Mouse (Mus musculus) MEL (cell line): ENCODE measurements around the gene Gm49387. TPM values are rescaled to one million over a fixed set of nuclear protein-coding genes. Genes with fewer than 3 reads are reported as not detected.

ENCODE experiments used
- DNase-seq: peaks from one replicate; pipeline ENCODE4 v3.0.0; 2011; ENCODE audit warnings: low read depth, low spot score
- H3K27ac ChIP-seq: 2 replicates; pipeline ENCODE4 v1.5.1; 2012; ENCODE audit warnings: low read depth, mild to moderate bottlenecking, control low read depth, low read length, moderate library complexity; ENCODE audit not compliant: control insufficient read depth
- H3K27me3 ChIP-seq, 2 experiments: fragments of 150-350 bp in 1 of 2; sonication (generic) in 1 of 2; 2 replicates each; pipeline ENCODE4 v1.6.1; 2012; ENCODE audit warnings: low read length in 2 of 2, mild to moderate bottlenecking in 2 of 2, improper control_type of control experiment in 1 of 2, moderate library complexity in 1 of 2; ENCODE audit not compliant: insufficient read depth in 2 of 2, control insufficient read depth in 1 of 2
- H3K36me3 ChIP-seq, 2 experiments: 2 replicates each; pipeline ENCODE4 v1.6.1; 2012 to 2014; ENCODE audit warnings: low read length in 2 of 2, improper control_type of control experiment in 1 of 2, inconsistent platforms in 1 of 2, mild to moderate bottlenecking in 1 of 2; ENCODE audit not compliant: insufficient read depth in 2 of 2, control insufficient read depth in 1 of 2
- H3K4me1 ChIP-seq, 2 experiments: fragments of 150-350 bp in 1 of 2; sonication (generic) in 1 of 2; 2 replicates each; pipeline ENCODE4 v1.6.1; 2012; ENCODE audit warnings: low read length in 2 of 2, improper control_type of control experiment in 1 of 2, mild to moderate bottlenecking in 1 of 2; ENCODE audit not compliant: insufficient read depth in 2 of 2, control insufficient read depth in 1 of 2
- H3K4me3 ChIP-seq, 2 experiments: fragments of 150-350 bp in 1 of 2; sonication (generic) in 1 of 2; 2 replicates each; pipeline ENCODE4 v1.5.1; 2012; ENCODE audit warnings: low read depth in 2 of 2, low read length in 2 of 2, mild to moderate bottlenecking in 2 of 2, moderate library complexity in 2 of 2, control low read depth in 1 of 2, improper control_type of control experiment in 1 of 2; ENCODE audit not compliant: control insufficient read depth in 1 of 2, insufficient read depth in 1 of 2
- H3K79me2 ChIP-seq: 2 replicates; pipeline ENCODE4 v1.6.1; 2012; ENCODE audit warnings: mild to moderate bottlenecking, low read length, moderate library complexity; ENCODE audit not compliant: control insufficient read depth, poor library complexity, insufficient read depth
- H3K9ac ChIP-seq: 2 replicates; pipeline ENCODE4 v1.6.1; 2012; ENCODE audit warnings: low read depth, mild to moderate bottlenecking, control low read depth, low read length, moderate library complexity; ENCODE audit not compliant: control insufficient read depth, poor library complexity, severe bottlenecking
- H3K9me3 ChIP-seq: fragments of 150-350 bp; sonication (generic); replicated peaks from 2 replicates; pipeline ENCODE4 v1.6.1; 2012; ENCODE audit warnings: mild to moderate bottlenecking, low read length, improper control_type of control experiment, moderate library complexity; ENCODE audit not compliant: insufficient read depth
- BHLHE40 ChIP-seq: IDR thresholded peaks from 2 replicates; pipeline ENCODE4 v1.6.1; 2012; ENCODE audit warnings: low read depth, mild to moderate bottlenecking, inconsistent platforms, low read length, improper control_type of control experiment, borderline replicate concordance
- CHD1 ChIP-seq: IDR thresholded peaks from 2 replicates; pipeline ENCODE4 v1.6.1; 2012; ENCODE audit warnings: low read depth, mild to moderate bottlenecking, inconsistent platforms, low read length, improper control_type of control experiment
- CHD2 ChIP-seq: IDR thresholded peaks from 2 replicates; pipeline ENCODE4 v1.6.1; 2011; ENCODE audit warnings: low read length, improper control_type of control experiment
- E2F4 ChIP-seq: IDR thresholded peaks from 2 replicates; pipeline ENCODE4 v1.6.1; 2011; ENCODE audit warnings: low read depth, low read length, improper control_type of control experiment, borderline replicate concordance
- ETS1 ChIP-seq: IDR thresholded peaks from 2 replicates; pipeline ENCODE4 v1.6.1; 2012; ENCODE audit warnings: low read depth, mild to moderate bottlenecking, inconsistent platforms, low read length, improper control_type of control experiment, moderate library complexity
- JUND ChIP-seq: IDR thresholded peaks from 2 replicates; pipeline ENCODE4 v1.6.1; 2011; ENCODE audit warnings: low read depth, mild to moderate bottlenecking, improper control_type of control experiment, low read length
- MAFK ChIP-seq: IDR thresholded peaks from 2 replicates; pipeline ENCODE4 v1.6.1; 2011; ENCODE audit warnings: low read depth, mild to moderate bottlenecking, low read length, improper control_type of control experiment, borderline replicate concordance
- MEF2A ChIP-seq: IDR thresholded peaks from 2 replicates; pipeline ENCODE4 v1.6.1; 2014; ENCODE audit warnings: low read depth, mild to moderate bottlenecking, inconsistent platforms, low read length, improper control_type of control experiment; ENCODE audit not compliant: poor library complexity, insufficient replicate concordance, severe bottlenecking; ENCODE audit errors: extremely low read depth
- MXI1 ChIP-seq: IDR thresholded peaks from 2 replicates; pipeline ENCODE4 v1.6.1; 2011; ENCODE audit warnings: mild to moderate bottlenecking, low read depth, low read length, improper control_type of control experiment
- NELFE ChIP-seq: IDR thresholded peaks from 2 replicates; pipeline ENCODE4 v1.6.1; 2011; ENCODE audit warnings: low read depth, low read length, improper control_type of control experiment
- NRF1 ChIP-seq: IDR thresholded peaks from 2 replicates; pipeline ENCODE4 v1.6.1; 2014; ENCODE audit warnings: low read depth, mild to moderate bottlenecking, inconsistent platforms, low read length, improper control_type of control experiment, moderate library complexity; ENCODE audit not compliant: poor library complexity, insufficient read depth, severe bottlenecking
- POLR2A ChIP-seq, 2 experiments: IDR thresholded peaks; 2 replicates each; pipeline ENCODE4 v1.6.1; 2011 to 2012; ENCODE audit warnings: low read length in 2 of 2, mild to moderate bottlenecking in 2 of 2, control low read depth in 1 of 2, improper control_type of control experiment in 1 of 2, low read depth in 1 of 2, moderate library complexity in 1 of 2; ENCODE audit not compliant: control insufficient read depth in 1 of 2, insufficient read depth in 1 of 2, poor library complexity in 1 of 2
- RAD21 ChIP-seq: IDR thresholded peaks from 2 replicates; pipeline ENCODE4 v1.6.1; 2011; ENCODE audit warnings: mild to moderate bottlenecking, low read depth, low read length, improper control_type of control experiment
- SIN3A ChIP-seq: IDR thresholded peaks from 2 replicates; pipeline ENCODE4 v1.6.1; 2012; ENCODE audit warnings: low read length, improper control_type of control experiment, inconsistent platforms
- SMC3 ChIP-seq: IDR thresholded peaks from 2 replicates; pipeline ENCODE4 v1.6.1; 2011; ENCODE audit warnings: low read depth, low read length, improper control_type of control experiment
- TAL1 ChIP-seq: IDR thresholded peaks from 2 replicates; pipeline ENCODE4 v1.6.1; 2012; ENCODE audit warnings: mild to moderate bottlenecking, inconsistent platforms, low read length, moderate library complexity, mixed read lengths
- TBP ChIP-seq: IDR thresholded peaks from 2 replicates; pipeline ENCODE4 v1.8.0; 2011; ENCODE audit warnings: low read depth, low read length, improper control_type of control experiment
- UBTF ChIP-seq: IDR thresholded peaks from 2 replicates; pipeline ENCODE4 v1.6.1; 2012; ENCODE audit warnings: low read depth, mild to moderate bottlenecking, inconsistent platforms, low read length, improper control_type of control experiment, moderate library complexity, borderline replicate concordance; ENCODE audit not compliant: insufficient read depth
- ZKSCAN1 ChIP-seq: IDR thresholded peaks from 2 replicates; pipeline ENCODE4 v1.6.1; 2012; ENCODE audit warnings: low read depth, mild to moderate bottlenecking, inconsistent platforms, low read length, improper control_type of control experiment, moderate library complexity
- polyA plus RNA-seq, 2 experiments: library from polyadenylated mRNA; stranded (reverse) in 1 of 2; unstranded in 1 of 2; fragments of >175 nt in 1 of 2; fragments of >200 nt in 1 of 2; gene quantifications; 2 replicates each; pipeline versions ENCODE4 v1.2.1 to v1.2.4; 2012; ENCODE audit warnings: low replicate concordance in 2 of 2, low read depth in 1 of 2; ENCODE audit not compliant: insufficient read length in 2 of 2, insufficient read depth in 1 of 2, missing spikeins in 1 of 2
- total RNA-seq: library from RNA; depleted of rRNA; stranded (reverse); fragments of 300-350 nt; gene quantifications from 2 replicates; pipeline ENCODE4 v1.2.3, GENCODE M21; 2012

Gm49387 gene
- total and polyA plus RNA-seq, 3 experiments = 0.14 TPM; not detected in 2

- no peaks in the 10 kb centered on the region for H3K79me2 ChIP-seq
- H3K9me3 ChIP-seq = no peaks in the 10 kb centered on the region
- H3K4me3 ChIP-seq = peak overlapping the region; percentile 48 to 57
- DNase-seq = peak; percentile 72
- peaks cover 0 to 13% of the 10 kb centered on the region in 2 experiments; a peak in 2 of 4 replicates for H3K36me3 ChIP-seq
- peaks cover 3 to 30% of the 10 kb centered on the region in 2 experiments for H3K4me1 ChIP-seq
- TF ChIP-seq NELFE (0 out of 2 replicates have a peak, but pooled peaks have one; percentile 19), POLR2A (IDR thresholded peaks at IDR 0.05; ENCODE audit: control insufficient read depth in 1 of 2, insufficient read depth in 1 of 2, low read depth in 1 of 2, low read length in 2 of 2, poor library complexity in 1 of 2) (peak in 1 of 2 experiments; percentile 53; a peak in 2 of 4 replicates), BHLHE40 (no peak), TBP (peak; percentile 44; the same call in 1 of the 2 replicates)
- no peaks in the 10 kb centered on the region for H3K27me3 ChIP-seq
- H3K27ac ChIP-seq = peak overlapping the region; percentile 56
- peak overlapping the region; percentile 51 for H3K9ac ChIP-seq
These were observed 43.8 kb upstream of the Gm49387 start for GRCm38 (mm10) chr14:31684343-31685040.

GRCm38 (mm10) chr14:31683610-31684009, 42.9 kb upstream of the Gm49387 start:
- no peak overlapping the region for H3K9ac ChIP-seq
- peaks cover 0 to 12% of the 10 kb centered on the region in 2 experiments; a peak in 2 of 4 replicates for H3K36me3 ChIP-seq
- peaks cover 3 to 24% of the 10 kb centered on the region in 2 experiments for H3K4me1 ChIP-seq
- H3K27ac ChIP-seq = no peak overlapping the region
- no peak for TF ChIP-seq TAL1
- TF ChIP-seq SIN3A = no peak
- no peak for TF ChIP-seq SMC3
- TF ChIP-seq MXI1 = no peak
- no peak for TF ChIP-seq POLR2A (IDR thresholded peaks at IDR 0.05; ENCODE audit: control insufficient read depth in 1 of 2, insufficient read depth in 1 of 2, low read depth in 1 of 2, low read length in 2 of 2, poor library complexity in 1 of 2)
- H3K9me3 ChIP-seq = no peaks in the 10 kb centered on the region
- DNase-seq = no peak
- H3K27me3 ChIP-seq = no peaks in the 10 kb centered on the region
- H3K4me3 ChIP-seq = no peak overlapping the region
- no peaks in the 10 kb centered on the region for H3K79me2 ChIP-seq

GRCm38 (mm10) chr14:31681931-31682555, 41.4 kb upstream of the Gm49387 start:
- Histone ChIP-seq H3K27me3 (no peaks in the 10 kb centered on the region), H3K9me3 (no peaks in the 10 kb centered on the region), H3K27ac (no peak overlapping the region), H3K4me1 (peaks cover 3 to 24% of the 10 kb centered on the region in 2 experiments), H3K4me3 (no peak overlapping the region), H3K79me2 (no peaks in the 10 kb centered on the region)
- no peak for DNase-seq
- TF ChIP-seq BHLHE40 = no peak
- TF ChIP-seq NELFE = no peak
- TF ChIP-seq MEF2A = no peak
- TF ChIP-seq SMC3 = no peak
- TF ChIP-seq RAD21 = no peak
- no peak for TF ChIP-seq CHD2
- no peak for TF ChIP-seq UBTF
- TF ChIP-seq ETS1 = no peak
- TF ChIP-seq TBP = no peak
- TF ChIP-seq MAFK = no peak
- TF ChIP-seq MXI1 = no peak
- TF ChIP-seq JUND = no peak
- TF ChIP-seq E2F4 = no peak
- TF ChIP-seq CHD1 = no peak
- no peak for TF ChIP-seq NRF1
- TF ChIP-seq ZKSCAN1 = no peak
- TF ChIP-seq, all 39 proteins: peak for 0
- Histone ChIP-seq H3K9ac (no peak overlapping the region), H3K36me3 (peaks cover 0 to 12% of the 10 kb centered on the region in 2 experiments; a peak in 2 of 4 replicates)
